Comparison of ENCODE assay signal across 16 mouse cellular contexts in genomic region chr1:82543934-82544333, GRCm38 (mm10).
"Had no signal": no experiment of that assay in that cellular context is flagged by ENCODE, and none has a peak within 500 bp of the region (broad histone marks: within the 10 kb centered on the region; RNA-seq: fewer than 3 reads in every experiment).

No protein-coding gene starts in this region.

- H3K4me1 ChIP-seq: midbrain, embryonic 10.5 days; stomach, embryonic 15.5 days had no signal

- H3K9me3 ChIP-seq: midbrain, embryonic 10.5 days; midbrain, embryonic 12.5 days; stomach, embryonic 15.5 days had no signal

- H3K4me3 ChIP-seq: midbrain, embryonic 10.5 days; midbrain, embryonic 12.5 days; myocyte; stomach, embryonic 15.5 days had no signal

- DNase-seq: lung, adult 18-20 months; lung, postnatal 10 days; lung, postnatal 4 days; midbrain, embryonic 14.5 days; retina, postnatal 1 day; right cerebral cortex, adult 18-20 months; right cerebral cortex, postnatal 14 days; thymus, postnatal 14 days; thymus, postnatal 36 days had no signal

- ATAC-seq: midbrain, embryonic 16.5 days had no signal

- H3K4me2 ChIP-seq: lung, embryonic 14.5 days; midbrain, embryonic 12.5 days; stomach, embryonic 15.5 days had no signal

- H3K27me3 ChIP-seq: midbrain, embryonic 12.5 days; stomach, embryonic 15.5 days had no signal

- H3K27ac ChIP-seq: midbrain, embryonic 10.5 days; midbrain, embryonic 12.5 days; stomach, embryonic 15.5 days; stomach, postnatal 0 days had no signal

- H3K9ac ChIP-seq: lung, embryonic 14.5 days; midbrain, embryonic 12.5 days; stomach, embryonic 15.5 days had no signal

- H3K36me3 ChIP-seq: midbrain, embryonic 10.5 days; midbrain, embryonic 12.5 days; stomach, embryonic 15.5 days had no signal
